Mouse (Mus musculus): ENCODE results near the gene Gramd1b.

The Gramd1b gene

GRCm38 (mm10) chr9:40531027-40531621 is at the start of gene Gramd1b:
TSS of gene Gramd1b (minus strand) at chr9:40531383.
- DNase-seq (ENCODE audit: low spot score) = no peak

DNA sequence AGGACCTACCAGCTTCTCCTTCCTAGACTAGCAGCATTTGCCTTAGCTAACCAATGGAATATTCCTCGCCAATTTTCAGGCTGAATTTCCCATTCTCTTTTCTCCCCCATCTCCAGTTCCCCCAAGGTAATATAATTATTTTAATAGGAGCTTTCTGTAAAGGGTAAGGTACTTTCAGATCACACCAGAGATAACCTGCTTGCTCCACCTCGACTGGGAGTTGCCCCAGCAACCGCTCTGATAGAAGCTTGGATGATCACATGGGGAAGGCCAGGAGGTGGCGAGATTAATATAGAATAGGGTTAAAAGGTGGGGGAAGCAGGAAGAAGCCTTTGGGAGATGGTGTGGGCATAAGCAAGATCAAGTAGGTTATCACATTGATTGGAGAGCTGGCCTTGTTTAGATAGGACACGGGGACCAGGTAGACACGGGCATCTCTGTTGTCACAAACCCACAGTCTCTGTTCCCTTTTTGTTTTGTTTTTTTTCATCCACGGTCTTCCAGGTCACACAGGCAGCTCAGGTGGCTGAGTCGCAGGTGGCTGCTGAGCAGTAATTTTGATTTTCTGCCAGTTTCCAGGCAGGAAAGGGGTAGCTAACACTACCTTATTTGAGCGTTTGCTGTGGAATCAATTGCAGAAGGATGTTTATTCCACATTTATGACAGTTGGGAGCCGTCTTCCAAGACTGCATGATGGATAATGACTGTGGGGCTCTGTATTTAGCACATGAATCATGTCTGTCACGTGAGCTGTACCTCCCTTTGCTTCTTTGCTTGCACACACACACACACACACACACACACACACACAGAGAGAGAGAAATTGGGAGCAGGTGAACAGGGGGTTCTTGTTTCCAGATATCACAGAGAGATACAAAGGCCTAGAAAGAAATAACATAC is 47.8 kb upstream of the Gramd1b start:
- no peak for DNase-seq (ENCODE audit: low spot score)

DNA sequence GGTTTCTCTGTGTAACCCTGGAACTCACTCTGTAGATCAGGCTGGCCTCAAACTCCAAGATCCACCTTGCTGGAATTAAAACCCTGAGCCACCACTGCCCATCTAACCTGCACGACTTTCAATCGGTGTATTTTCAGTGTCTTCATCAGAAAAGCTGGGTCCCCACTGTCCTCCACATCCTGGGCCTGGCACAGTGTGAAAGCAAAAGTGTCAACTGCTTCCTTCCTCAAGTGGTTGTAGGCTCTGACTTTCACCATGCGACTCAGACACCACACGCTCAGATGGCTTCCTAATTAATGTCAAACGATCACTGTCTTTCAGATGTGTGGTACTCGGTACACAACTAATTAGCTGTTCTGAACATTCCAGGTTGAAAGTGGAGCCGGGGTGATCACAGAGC is 45.9 kb upstream of the Gramd1b start:
- no peak for DNase-seq (ENCODE audit: low spot score)

- DNase-seq (ENCODE audit: low spot score) = peak; percentile 86
These were observed 44.1 kb upstream of the Gramd1b start for GRCm38 (mm10) chr9:40575053-40575985.

- DNase-seq (ENCODE audit: low spot score) = no peak
These were observed 40.1 kb upstream of the Gramd1b start for GRCm38 (mm10) chr9:40571280-40571679.

- DNase-seq (ENCODE audit: low spot score) = no peak
These were observed 36.9 kb upstream of the Gramd1b start for GRCm38 (mm10) chr9:40568070-40568469.

- no peak for DNase-seq (ENCODE audit: low spot score)
These were observed 32.6 kb upstream of the Gramd1b start for GRCm38 (mm10) chr9:40563750-40564149.

DNA sequence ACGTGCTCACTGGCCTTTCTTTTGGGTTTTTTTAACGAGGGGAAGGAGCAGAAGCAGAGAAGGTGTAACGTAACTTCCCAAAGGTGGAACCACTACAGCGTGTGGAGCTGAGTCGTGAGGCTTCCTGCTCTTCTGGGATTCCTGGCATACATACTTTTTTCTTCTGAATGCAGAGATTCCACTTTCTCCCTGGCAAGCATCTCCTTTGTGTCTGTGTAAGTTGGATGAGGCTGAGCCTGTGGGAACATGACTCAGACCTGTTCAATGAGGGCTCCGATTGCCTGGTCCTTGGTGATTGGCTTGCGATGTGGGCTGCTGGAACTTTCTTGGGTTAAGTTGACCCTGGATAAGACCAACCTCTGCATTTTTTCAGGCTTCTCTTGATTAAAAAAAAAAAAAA is 28.5 kb upstream of the Gramd1b start:
- no peak for DNase-seq (ENCODE audit: low spot score)

DNA sequence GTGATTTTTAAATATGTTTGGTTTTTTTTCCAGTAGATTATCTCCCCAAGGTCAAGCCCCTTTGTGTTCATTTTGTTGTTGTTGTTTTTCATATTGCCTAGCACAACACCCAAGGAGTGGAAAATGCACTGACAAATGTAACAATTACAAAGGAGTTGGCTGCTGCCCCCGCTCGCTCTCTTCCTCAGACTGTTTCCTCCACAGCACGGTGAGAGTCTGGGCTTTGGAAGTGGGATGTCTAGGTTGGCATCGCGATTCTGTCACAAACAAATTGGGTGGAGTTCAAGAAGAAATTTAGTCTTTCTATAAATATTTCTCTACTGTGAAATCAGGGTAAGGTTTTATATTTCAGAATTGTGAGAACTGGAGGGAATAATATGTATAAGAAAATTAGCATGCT is 26.6 kb upstream of the Gramd1b start:
- no peak for DNase-seq (ENCODE audit: low spot score)

- no peak for DNase-seq (ENCODE audit: low spot score)
These were observed 25.2 kb upstream of the Gramd1b start for GRCm38 (mm10) chr9:40556396-40556795.

GRCm38 (mm10) chr9:40555243-40555642 is 24.1 kb upstream of the Gramd1b start:
- DNase-seq (ENCODE audit: low spot score) = peak; percentile 21

- DNase-seq (ENCODE audit: low spot score) = no peak
These were observed 16.7 kb upstream of the Gramd1b start for GRCm38 (mm10) chr9:40547876-40548275.

GRCm38 (mm10) chr9:40545193-40545592 is 14.0 kb upstream of the Gramd1b start:
- DNase-seq (ENCODE audit: low spot score) = no peak

DNA sequence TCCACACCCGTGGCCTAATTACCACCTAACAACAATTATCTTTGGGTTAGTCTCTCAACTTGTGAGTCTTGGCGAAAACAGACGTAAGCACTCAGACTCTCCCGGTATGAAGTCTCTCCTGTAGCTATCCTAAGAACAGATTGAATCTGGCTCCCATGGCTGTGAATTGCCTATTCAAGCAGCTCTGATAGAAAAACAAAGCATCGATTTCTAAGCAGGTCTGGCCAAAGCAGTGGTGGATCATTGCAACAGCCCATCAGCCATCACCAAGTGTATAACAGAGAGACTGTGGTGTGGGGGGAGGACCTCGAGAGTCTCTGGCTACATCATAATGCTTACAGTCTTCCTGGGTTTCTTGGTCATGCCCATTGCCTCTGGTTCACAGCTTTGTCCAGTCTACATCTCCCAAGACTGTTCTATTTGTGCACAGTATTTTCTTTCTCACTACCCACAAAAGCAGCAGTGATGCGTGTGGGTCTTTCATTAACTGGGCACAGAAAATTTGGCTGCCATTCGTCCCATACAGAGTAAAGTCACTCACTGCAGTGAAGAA is 8.5 kb upstream of the Gramd1b start:
- DNase-seq (ENCODE audit: low spot score) = no peak

DNA sequence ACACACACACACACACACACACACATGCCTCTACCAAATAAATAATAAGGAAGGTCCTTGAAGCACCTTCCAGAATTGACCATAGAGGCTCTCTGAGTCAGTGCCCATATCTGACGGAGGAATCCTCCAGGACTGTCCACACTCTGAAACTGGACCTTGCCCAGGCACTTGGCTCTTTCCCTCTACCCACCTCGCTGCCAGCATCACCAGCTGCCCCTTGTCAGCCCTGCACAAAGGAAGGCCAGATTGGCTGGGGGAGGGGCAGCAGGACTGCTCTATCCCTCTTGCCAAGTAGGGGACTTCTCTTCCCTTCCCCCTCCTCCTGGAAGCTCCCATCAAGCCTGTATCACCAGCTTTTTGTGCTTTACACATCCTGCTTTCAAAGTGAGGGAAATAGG is 6.5 kb upstream of the Gramd1b start:
- peak; percentile 72 for DNase-seq (ENCODE audit: low spot score)

- DNase-seq (ENCODE audit: low spot score) = no peak
These were observed 6.0 kb upstream of the Gramd1b start for GRCm38 (mm10) chr9:40537044-40537707.

GRCm38 (mm10) chr9:40530536-40530935 is 647 bp downstream of the Gramd1b start:
- DNase-seq (ENCODE audit: low spot score) = no peak

DNA sequence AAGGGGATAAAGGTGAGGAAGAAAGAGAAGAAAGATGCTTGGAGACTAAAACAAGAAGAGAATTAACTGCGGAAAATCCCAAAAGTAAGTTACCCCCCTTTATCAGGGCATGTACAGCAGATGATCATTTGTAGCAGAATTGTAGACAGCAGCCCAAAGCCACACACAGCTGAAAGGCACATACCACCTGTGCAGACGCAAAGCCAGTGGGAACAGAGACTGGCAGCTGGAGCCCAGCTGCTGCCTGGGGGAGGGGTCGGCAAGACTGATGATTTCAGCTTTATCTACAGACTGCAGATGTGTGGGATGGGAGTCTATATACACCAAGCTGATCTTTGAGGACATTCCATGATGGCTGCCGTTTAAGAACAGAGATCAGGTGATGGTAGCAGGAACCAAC is 2.5 kb downstream of the Gramd1b start:
- no peak for DNase-seq (ENCODE audit: low spot score)

GRCm38 (mm10) chr9:40526928-40527327 is 4.3 kb downstream of the Gramd1b start:
- peak; percentile 23 for DNase-seq (ENCODE audit: low spot score)

GRCm38 (mm10) chr9:40522156-40522555 is 9.0 kb downstream of the Gramd1b start:
- DNase-seq (ENCODE audit: low spot score) = no peak

GRCm38 (mm10) chr9:40521097-40521496 is 10.1 kb downstream of the Gramd1b start:
- DNase-seq (ENCODE audit: low spot score) = no peak

- DNase-seq (ENCODE audit: low spot score) = no peak
These were observed 11.9 kb downstream of the Gramd1b start for GRCm38 (mm10) chr9:40519294-40519693.
